Mouse (Mus musculus): ENCODE results near the gene Taf1a. TPM values are rescaled to one million over a fixed set of nuclear protein-coding genes. Genes with fewer than 3 reads are reported as not detected.

Gene Taf1a
- polyA plus RNA-seq, 1 experiment from 2014 or later: 17.0 TPM

DNA sequence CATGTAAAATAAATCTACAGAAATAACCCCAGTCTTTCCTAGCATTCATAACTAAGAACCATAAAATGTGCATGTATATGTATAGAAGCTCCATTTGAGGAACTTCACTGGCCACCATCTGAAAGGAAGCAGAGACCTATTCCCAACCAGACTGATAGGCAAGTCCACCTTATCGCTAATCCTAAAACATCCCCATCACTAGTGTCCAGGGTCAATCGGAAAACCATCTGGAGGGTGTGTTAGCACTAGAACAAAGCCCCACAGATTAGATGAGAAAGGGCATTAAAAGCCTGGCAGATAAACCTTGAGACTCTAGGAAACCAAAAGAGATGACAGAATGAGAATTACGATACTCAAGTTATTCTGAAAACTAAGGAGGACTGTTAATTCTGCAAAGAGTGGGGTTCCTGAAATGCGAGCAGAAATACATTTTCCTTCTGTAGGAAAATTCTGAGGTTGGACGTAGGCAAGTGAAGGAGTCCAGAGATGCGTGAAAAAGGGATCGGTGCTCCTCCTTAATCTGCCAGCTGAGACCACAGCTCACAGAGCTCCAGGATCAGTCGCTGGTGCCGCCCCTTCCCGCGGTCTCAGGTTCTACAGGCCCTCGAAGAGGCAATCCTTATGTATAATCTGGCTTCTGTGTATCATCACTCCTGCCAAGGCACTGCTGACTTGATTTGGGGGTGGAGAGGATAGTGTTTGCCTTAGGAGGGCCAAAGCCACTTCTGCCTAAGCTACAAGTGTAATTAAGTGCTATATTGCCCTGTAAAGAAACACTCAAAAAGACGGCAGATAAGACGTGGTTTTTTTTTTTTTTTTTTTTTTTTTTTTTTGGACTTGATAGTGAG, 25.8 kb upstream of the Taf1a start:
- Histone ChIP-seq H3K27me3 (ENCODE audit: control insufficient read depth, insufficient read depth, low read length) (no peaks in the 10 kb centered on the region), H3K4me2 (ENCODE audit: low read depth, low read length) (no peak overlapping the region), H3K27ac (replicated peaks; ENCODE audit: low read depth, low read length) (no peak overlapping the region), H3K4me1 (ENCODE audit: control insufficient read depth, insufficient read depth, low read length) (no peaks in the 10 kb centered on the region), H3K36me3 (replicated peaks; ENCODE audit: control insufficient read depth, insufficient read depth, low read depth, low read length) (no peaks in the 10 kb centered on the region), H3K9ac (replicated peaks; ENCODE audit: low read length) (no peak overlapping the region), H3K9me3 (replicated peaks; ENCODE audit: control insufficient read depth, low read length) (no peaks in the 10 kb centered on the region), H3K4me3 (ENCODE audit: low read depth, low read length) (no peak overlapping the region)
- no peak for ATAC-seq (replicated peaks; ENCODE audit: insufficient number of reproducible peaks, low FRiP score, low TSS enrichment, low read depth)
- 88% methylated on average over 14 of the region's 14 CpGs for WGBS
- DNase-seq (ENCODE audit: low spot score): no peak

- Histone ChIP-seq H3K4me2 (ENCODE audit: low read depth, low read length) (no peak overlapping the region), H3K9me3 (replicated peaks; ENCODE audit: control insufficient read depth, low read length) (no peaks in the 10 kb centered on the region), H3K27ac (replicated peaks; ENCODE audit: low read depth, low read length) (no peak overlapping the region), H3K27me3 (ENCODE audit: control insufficient read depth, insufficient read depth, low read length) (no peaks in the 10 kb centered on the region), H3K4me1 (ENCODE audit: control insufficient read depth, insufficient read depth, low read length) (no peaks in the 10 kb centered on the region), H3K9ac (replicated peaks; ENCODE audit: low read length) (no peak overlapping the region), H3K36me3 (replicated peaks; ENCODE audit: control insufficient read depth, insufficient read depth, low read depth, low read length) (no peaks in the 10 kb centered on the region), H3K4me3 (ENCODE audit: low read depth, low read length) (no peak overlapping the region)
- DNase-seq (ENCODE audit: low spot score): no peak
- WGBS: 94% methylated on average over 5 of the region's 5 CpGs
- ATAC-seq (replicated peaks; ENCODE audit: insufficient number of reproducible peaks, low FRiP score, low TSS enrichment, low read depth): no peak
These were observed 25.3 kb upstream of the Taf1a start for GRCm38 (mm10) chr1:183363577-183363867.

- H3K4me1 ChIP-seq (ENCODE audit: control insufficient read depth, insufficient read depth, low read length): no peaks in the 10 kb centered on the region
- H3K27me3 ChIP-seq (ENCODE audit: control insufficient read depth, insufficient read depth, low read length): no peaks in the 10 kb centered on the region
- H3K27ac ChIP-seq (replicated peaks; ENCODE audit: low read depth, low read length): no peak overlapping the region
- DNase-seq (ENCODE audit: low spot score) (no peak), ATAC-seq (replicated peaks; ENCODE audit: insufficient number of reproducible peaks, low FRiP score, low TSS enrichment, low read depth) (no peak)
- no peak overlapping the region for H3K4me2 ChIP-seq (ENCODE audit: low read depth, low read length)
- H3K4me3 ChIP-seq (ENCODE audit: low read depth, low read length): no peak overlapping the region
- no peaks in the 10 kb centered on the region for H3K9me3 ChIP-seq (replicated peaks; ENCODE audit: control insufficient read depth, low read length)
- 85% methylated on average over 5 of the region's 5 CpGs for WGBS
- H3K9ac ChIP-seq (replicated peaks; ENCODE audit: low read length): no peak overlapping the region
- no peaks in the 10 kb centered on the region for H3K36me3 ChIP-seq (replicated peaks; ENCODE audit: control insufficient read depth, insufficient read depth, low read depth, low read length)
These were observed 22.4 kb upstream of the Taf1a start for GRCm38 (mm10) chr1:183366361-183366760.

GRCm38 (mm10) chr1:183368601-183369400, 20.0 kb upstream of the Taf1a start:
- H3K4me1 ChIP-seq (ENCODE audit: control insufficient read depth, insufficient read depth, low read length): no peaks in the 10 kb centered on the region
- peak overlapping the region; percentile 69 for H3K9ac ChIP-seq (replicated peaks; ENCODE audit: low read length)
- peak overlapping the region; percentile 60 for H3K4me3 ChIP-seq (ENCODE audit: low read depth, low read length)
- ATAC-seq (replicated peaks; ENCODE audit: insufficient number of reproducible peaks, low FRiP score, low TSS enrichment, low read depth): peak; percentile 79
- no peaks in the 10 kb centered on the region for H3K36me3 ChIP-seq (replicated peaks; ENCODE audit: control insufficient read depth, insufficient read depth, low read depth, low read length)
- 2% methylated on average over 46 of the region's 56 CpGs for WGBS
- H3K27me3 ChIP-seq (ENCODE audit: control insufficient read depth, insufficient read depth, low read length): no peaks in the 10 kb centered on the region
- no peaks in the 10 kb centered on the region for H3K9me3 ChIP-seq (replicated peaks; ENCODE audit: control insufficient read depth, low read length)
- peak; percentile 44 for DNase-seq (ENCODE audit: low spot score)
- H3K27ac ChIP-seq (replicated peaks; ENCODE audit: low read depth, low read length): peak overlapping the region; percentile 38; the same call in 1 of the 2 replicates
- H3K4me2 ChIP-seq (ENCODE audit: low read depth, low read length): peak overlapping the region; percentile 84

- under 1% methylated on average over 47 of the region's 51 CpGs for WGBS
These were observed 19.3 kb upstream of the Taf1a start, which contains the start of gene Mia3 for GRCm38 (mm10) chr1:183369427-183370014. Gene Mia3, minus strand, starts transcription at chr1:183369553.

GRCm38 (mm10) chr1:183374728-183375127, 14.1 kb upstream of the Taf1a start:
- DNase-seq (ENCODE audit: low spot score): no peak
- 79% methylated on average over 5 of the region's 5 CpGs for WGBS

More at GRCm38 (mm10) chr1:183369427-183370014, 19.3 kb upstream of the Taf1a start, which contains the start of gene Mia3:
- DNase-seq (ENCODE audit: low spot score) (peak; percentile 94), ATAC-seq (replicated peaks; ENCODE audit: insufficient number of reproducible peaks, low FRiP score, low TSS enrichment, low read depth) (peak; percentile 99)
- Histone ChIP-seq H3K27ac (replicated peaks; ENCODE audit: low read depth, low read length) (peak within 1 kb of the TSS; percentile 38; the same call in 1 of the 2 replicates), H3K27me3 (ENCODE audit: control insufficient read depth, insufficient read depth, low read length) (no peaks in the 10 kb centered on the region), H3K4me2 (ENCODE audit: low read depth, low read length) (peak within 1 kb of the TSS; percentile 84), H3K36me3 (replicated peaks; ENCODE audit: control insufficient read depth, insufficient read depth, low read depth, low read length) (no peaks in the 10 kb centered on the region), H3K4me1 (ENCODE audit: control insufficient read depth, insufficient read depth, low read length) (no peaks in the 10 kb centered on the region), H3K9me3 (replicated peaks; ENCODE audit: control insufficient read depth, low read length) (no peaks in the 10 kb centered on the region), H3K9ac (replicated peaks; ENCODE audit: low read length) (peak within 1 kb of the TSS; percentile 69), H3K4me3 (ENCODE audit: low read depth, low read length) (peak within 1 kb of the TSS; percentile 60)

DNA sequence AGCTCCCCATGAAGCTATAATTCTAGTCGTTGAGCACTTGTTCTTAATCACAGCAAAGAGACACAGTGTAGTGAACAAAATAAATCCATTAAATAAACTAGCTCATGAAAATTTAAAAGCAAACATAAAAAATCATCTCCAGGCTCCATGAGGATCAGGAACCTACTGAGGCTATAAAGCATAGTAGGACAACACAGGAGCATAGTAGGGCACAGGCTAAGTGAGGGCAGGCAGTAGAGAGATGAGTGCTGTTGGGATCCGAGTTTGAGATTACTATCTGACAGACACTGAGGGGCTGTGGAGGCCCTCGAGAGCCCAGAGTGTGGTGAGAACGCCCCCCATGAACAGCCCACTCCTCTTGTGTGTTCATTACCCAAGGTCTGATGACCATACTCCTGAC, 11.7 kb upstream of the Taf1a start:
- H3K27ac ChIP-seq (replicated peaks; ENCODE audit: low read depth, low read length): no peak overlapping the region
- no peaks in the 10 kb centered on the region for H3K9me3 ChIP-seq (replicated peaks; ENCODE audit: control insufficient read depth, low read length)
- no peak overlapping the region for H3K9ac ChIP-seq (replicated peaks; ENCODE audit: low read length)
- H3K36me3 ChIP-seq (replicated peaks; ENCODE audit: control insufficient read depth, insufficient read depth, low read depth, low read length): no peaks in the 10 kb centered on the region
- WGBS: 76% methylated on average over 4 of the region's 4 CpGs
- H3K4me1 ChIP-seq (ENCODE audit: control insufficient read depth, insufficient read depth, low read length): no peaks in the 10 kb centered on the region
- no peak overlapping the region for H3K4me3 ChIP-seq (ENCODE audit: low read depth, low read length)
- ATAC-seq (replicated peaks; ENCODE audit: insufficient number of reproducible peaks, low FRiP score, low TSS enrichment, low read depth): no peak
- no peak for DNase-seq (ENCODE audit: low spot score)
- H3K27me3 ChIP-seq (ENCODE audit: control insufficient read depth, insufficient read depth, low read length): no peaks in the 10 kb centered on the region
- H3K4me2 ChIP-seq (ENCODE audit: low read depth, low read length): no peak overlapping the region

More at GRCm38 (mm10) chr1:183374728-183375127, 14.1 kb upstream of the Taf1a start:
- Histone ChIP-seq H3K9me3 (replicated peaks; ENCODE audit: control insufficient read depth, low read length) (no peaks in the 10 kb centered on the region), H3K4me1 (ENCODE audit: control insufficient read depth, insufficient read depth, low read length) (no peaks in the 10 kb centered on the region), H3K4me2 (ENCODE audit: low read depth, low read length) (no peak overlapping the region), H3K27me3 (ENCODE audit: control insufficient read depth, insufficient read depth, low read length) (no peaks in the 10 kb centered on the region), H3K4me3 (ENCODE audit: low read depth, low read length) (no peak overlapping the region), H3K9ac (replicated peaks; ENCODE audit: low read length) (no peak overlapping the region), H3K36me3 (replicated peaks; ENCODE audit: control insufficient read depth, insufficient read depth, low read depth, low read length) (no peaks in the 10 kb centered on the region), H3K27ac (replicated peaks; ENCODE audit: low read depth, low read length) (no peak overlapping the region)
- no peak for ATAC-seq (replicated peaks; ENCODE audit: insufficient number of reproducible peaks, low FRiP score, low TSS enrichment, low read depth)

Measured in embryonic facial prominence, embryonic 11.5 days (tissue).